Mouse (Mus musculus) kidney, embryonic 15.5 days (tissue): ENCODE results near the gene Atp5mpl. TPM values are rescaled to one million over a fixed set of nuclear protein-coding genes. Genes with fewer than 3 reads are reported as not detected.

ENCODE experiments used
- ATAC-seq: fragments of 200-750 bp; cut with Nextera tagmentation; replicated peaks from 2 replicates; pipeline ENCODE4 v1.8.0; 2017; ENCODE audit warnings: moderate TSS enrichment; ENCODE audit not compliant: low FRiP score
- H3K27ac ChIP-seq: fragments of 300-500 bp; sonication (generic); 2 replicates; pipeline ENCODE4 v1.5.1; 2015; ENCODE audit warnings: mild to moderate bottlenecking, inconsistent platforms
- H3K27me3 ChIP-seq: fragments of 300-500 bp; sonication (generic); 2 replicates; pipeline ENCODE4 v1.6.1; 2015; ENCODE audit warnings: inconsistent platforms
- H3K36me3 ChIP-seq: fragments of 300-500 bp; sonication (generic); 2 replicates; pipeline ENCODE4 v1.6.1; 2015; ENCODE audit warnings: inconsistent platforms
- H3K4me1 ChIP-seq: fragments of 300-500 bp; sonication (generic); 2 replicates; pipeline ENCODE4 v1.6.1; 2015; ENCODE audit warnings: inconsistent platforms
- H3K4me2 ChIP-seq: fragments of 300-500 bp; sonication (generic); 2 replicates; pipeline ENCODE4 v1.6.1; 2015; ENCODE audit warnings: moderate library complexity, mild to moderate bottlenecking, inconsistent platforms
- H3K4me3 ChIP-seq: fragments of 300-500 bp; sonication (generic); replicated peaks from 2 replicates; pipeline ENCODE4 v1.5.1; 2015; ENCODE audit warnings: mild to moderate bottlenecking, inconsistent platforms
- H3K9ac ChIP-seq: fragments of 300-500 bp; sonication (generic); 2 replicates; pipeline ENCODE4 v1.6.1; 2015; ENCODE audit warnings: mild to moderate bottlenecking, inconsistent platforms
- H3K9me3 ChIP-seq: fragments of 300-500 bp; sonication (generic); replicated peaks from 2 replicates; pipeline ENCODE4 v1.6.1; 2016; ENCODE audit warnings: inconsistent platforms
- WGBS: fragments of 180-500 bp; shearing (Covaris S2); methylation state at CpG from one replicate; pipeline ENCODE4 v1.1.7; 2015; ENCODE audit warnings: mixed read lengths; 5-methylcytosine and 5-hydroxymethylcytosine counted together
- polyA plus RNA-seq: library from polyadenylated mRNA; unstranded; fragments of >200 nt; fragmentation: Nextera tagmentation; extraction: Ambion mirVana; gene quantifications from 2 replicates; pipeline ENCODE4 v1.2.1, GENCODE M21; 2015

The Atp5mpl gene
- polyA plus RNA-seq, 1 experiment from 2014 or later = 785 TPM

DNA sequence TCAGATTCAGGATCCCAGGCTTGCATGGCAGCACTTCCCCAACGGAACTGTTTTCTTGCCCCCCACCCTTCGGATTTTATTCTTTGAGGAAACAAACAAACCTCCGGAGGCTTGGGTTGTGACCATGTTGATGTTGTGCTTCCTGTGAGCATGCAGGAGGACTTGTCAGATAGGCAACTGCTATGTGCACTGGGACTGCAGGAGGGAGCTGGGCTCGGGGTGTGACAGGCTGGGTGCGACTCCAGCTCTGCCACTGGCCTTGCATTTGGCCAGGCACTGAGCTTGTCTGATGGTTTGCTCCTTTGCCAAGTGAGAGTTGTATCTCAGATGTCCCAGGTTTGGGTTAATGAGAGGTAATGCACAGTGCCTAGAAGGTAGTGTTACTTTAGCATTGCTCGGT is 11.5 kb upstream of the Atp5mpl start:
- Histone ChIP-seq H3K4me2 (no peak overlapping the region), H3K9me3 (no peaks in the 10 kb centered on the region), H3K4me1 (no peaks in the 10 kb centered on the region), H3K36me3 (no peaks in the 10 kb centered on the region), H3K9ac (no peak overlapping the region), H3K27ac (no peak overlapping the region), H3K27me3 (peaks cover 8% of the 10 kb centered on the region), H3K4me3 (no peak overlapping the region)
- 75% methylated on average over 6 of the region's 6 CpGs for whole genome bisulfite sequencing
- ATAC-seq = no peak

DNA sequence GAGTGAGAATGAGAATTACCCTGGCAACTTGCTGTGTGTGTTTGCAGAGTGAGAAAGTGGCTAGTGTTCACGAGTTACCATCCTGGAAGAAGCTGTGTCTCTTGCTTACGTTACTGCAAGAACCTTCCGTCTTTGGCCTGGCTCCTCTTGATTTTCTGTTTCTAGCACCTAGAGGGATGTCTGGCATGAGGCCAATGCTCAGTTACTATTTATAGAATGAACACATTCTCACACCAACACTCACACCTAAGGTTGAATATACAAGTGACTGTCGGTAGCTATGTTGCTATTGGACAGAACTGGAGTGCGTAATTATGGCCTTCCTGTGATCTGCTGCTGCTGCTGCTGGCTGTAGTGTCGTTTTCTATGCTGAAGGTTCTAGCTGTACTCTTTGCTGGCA is 10.4 kb upstream of the Atp5mpl start:
- ATAC-seq = no peak
- Histone ChIP-seq H3K9ac (no peak overlapping the region), H3K4me1 (no peaks in the 10 kb centered on the region), H3K27ac (no peak overlapping the region), H3K4me2 (no peak overlapping the region), H3K36me3 (no peaks in the 10 kb centered on the region), H3K9me3 (no peaks in the 10 kb centered on the region), H3K4me3 (no peak overlapping the region), H3K27me3 (peaks cover 8% of the 10 kb centered on the region)
- 49% methylated on average over 6 of the region's 6 CpGs for WGBS

DNA sequence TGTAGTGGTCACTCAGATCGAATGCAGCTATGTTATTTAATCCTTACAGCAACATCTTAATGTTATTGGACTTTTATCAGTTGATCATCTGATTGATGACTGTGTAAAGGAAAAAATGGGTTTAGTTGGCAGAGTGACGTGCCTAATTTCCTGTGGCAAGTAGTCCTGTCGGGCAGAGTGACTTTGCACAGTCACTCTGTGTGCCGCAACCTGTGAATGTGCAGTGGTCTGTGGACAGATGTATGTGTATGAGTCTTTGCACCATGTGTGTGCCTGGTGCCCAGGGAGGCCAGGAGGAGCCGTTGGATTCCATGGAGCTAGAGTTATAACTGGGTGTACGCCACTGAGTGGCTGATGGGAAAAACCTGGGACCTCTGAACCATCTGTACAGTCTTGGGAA is 7.8 kb upstream of the Atp5mpl start:
- Histone ChIP-seq H3K36me3 (no peaks in the 10 kb centered on the region), H3K9ac (no peak overlapping the region), H3K4me3 (no peak overlapping the region), H3K27ac (no peak overlapping the region), H3K4me1 (no peaks in the 10 kb centered on the region), H3K27me3 (peaks cover 3% of the 10 kb centered on the region; the same call in 1 of the 2 replicates), H3K4me2 (no peak overlapping the region), H3K9me3 (no peaks in the 10 kb centered on the region)
- ATAC-seq = no peak
- WGBS = 63% methylated on average over 6 of the region's 6 CpGs

DNA sequence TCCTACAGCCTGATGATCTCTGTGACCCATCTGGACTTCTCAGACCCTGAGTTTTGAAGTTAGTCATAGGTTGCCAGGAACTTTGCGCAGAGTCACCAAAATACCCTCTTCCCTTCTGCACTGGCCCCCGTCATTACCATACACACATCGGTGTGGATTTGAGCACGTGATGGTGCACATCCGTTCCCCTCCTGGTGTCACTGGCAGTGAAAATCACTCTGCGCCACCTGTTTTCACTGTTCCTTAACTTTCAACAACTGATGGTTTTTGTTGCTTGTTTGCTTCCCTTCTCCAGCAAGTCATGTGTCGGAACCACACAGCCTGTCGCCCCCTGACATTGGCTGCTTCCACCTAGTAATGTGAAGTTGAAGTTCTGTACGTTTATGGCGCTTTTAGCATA is 5.7 kb upstream of the Atp5mpl start:
- H3K27ac ChIP-seq = no peak overlapping the region
- no peaks in the 10 kb centered on the region for H3K36me3 ChIP-seq
- no peaks in the 10 kb centered on the region for H3K9me3 ChIP-seq
- ATAC-seq = no peak
- no peak overlapping the region for H3K4me3 ChIP-seq
- no peaks in the 10 kb centered on the region for H3K4me1 ChIP-seq
- H3K4me2 ChIP-seq = no peak overlapping the region
- no peaks in the 10 kb centered on the region for H3K27me3 ChIP-seq
- WGBS = 91% methylated on average over 10 of the region's 10 CpGs
- no peak overlapping the region for H3K9ac ChIP-seq

DNA sequence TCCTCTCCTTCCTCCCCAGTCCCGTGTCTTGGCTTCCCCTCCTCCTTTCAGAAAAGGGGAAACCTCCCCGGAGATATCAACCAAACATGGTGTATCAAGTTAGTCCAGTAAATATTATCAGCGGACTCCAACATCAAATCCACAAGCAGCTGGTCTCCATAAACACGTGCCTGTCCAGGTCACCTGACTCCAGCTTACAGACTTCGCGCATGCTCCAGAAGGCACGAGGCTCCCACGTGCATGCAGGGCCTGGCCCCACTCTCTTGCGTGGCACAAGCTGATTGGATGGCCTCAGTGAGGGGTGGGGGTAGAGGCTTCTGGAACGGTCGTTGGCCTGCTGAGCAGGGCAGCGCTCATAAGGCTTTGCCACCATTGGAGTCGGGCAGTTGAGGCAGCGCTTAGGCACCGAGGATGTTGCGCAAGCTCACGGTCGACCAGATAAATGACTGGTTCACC is 4.5 kb upstream of the Atp5mpl start, which contains the start of gene Tdrd9:
Gene Tdrd9, plus strand, starts transcription at position 329 of the 456 bp plus-strand sequence.
- Histone ChIP-seq H3K36me3 (no peaks in the 10 kb centered on the region), H3K4me3 (no peak within 1 kb of the TSS), H3K9me3 (no peaks in the 10 kb centered on the region), H3K27ac (no peak within 1 kb of the TSS), H3K4me1 (peaks cover 3% of the 10 kb centered on the region; the same call in 1 of the 2 replicates), H3K9ac (no peak within 1 kb of the TSS), H3K4me2 (no peak within 1 kb of the TSS), H3K27me3 (no peaks in the 10 kb centered on the region)
- no peak for ATAC-seq
- 83% methylated on average over 18 of the region's 18 CpGs for WGBS

DNA sequence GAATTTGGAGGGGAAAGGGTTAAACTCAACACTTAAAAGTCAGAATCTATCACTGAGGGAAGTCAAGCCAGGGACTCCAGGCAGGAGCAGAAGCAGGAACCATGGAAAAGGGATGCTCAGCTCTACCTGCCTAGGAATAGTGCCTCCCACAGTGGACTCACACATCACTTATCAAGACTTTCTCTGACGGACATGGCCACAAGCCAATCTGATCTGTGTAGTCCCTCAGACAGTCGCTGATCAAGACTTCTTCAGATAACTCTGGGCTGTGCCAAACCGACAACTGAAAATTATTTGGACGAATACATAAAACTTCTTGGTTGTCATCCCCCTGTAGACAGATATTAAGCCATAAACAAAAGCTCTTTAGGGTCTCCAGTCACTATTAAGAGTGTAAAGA is 3.3 kb upstream of the Atp5mpl start:
- H3K27ac ChIP-seq = no peak overlapping the region
- no peaks in the 10 kb centered on the region for H3K36me3 ChIP-seq
- 74% methylated on average over 4 of the region's 4 CpGs for WGBS
- no peaks in the 10 kb centered on the region for H3K27me3 ChIP-seq
- H3K9me3 ChIP-seq = no peaks in the 10 kb centered on the region
- no peak overlapping the region for H3K9ac ChIP-seq
- peaks cover 12% of the 10 kb centered on the region for H3K4me1 ChIP-seq
- H3K4me2 ChIP-seq = no peak overlapping the region
- ATAC-seq = no peak
- no peak overlapping the region for H3K4me3 ChIP-seq

DNA sequence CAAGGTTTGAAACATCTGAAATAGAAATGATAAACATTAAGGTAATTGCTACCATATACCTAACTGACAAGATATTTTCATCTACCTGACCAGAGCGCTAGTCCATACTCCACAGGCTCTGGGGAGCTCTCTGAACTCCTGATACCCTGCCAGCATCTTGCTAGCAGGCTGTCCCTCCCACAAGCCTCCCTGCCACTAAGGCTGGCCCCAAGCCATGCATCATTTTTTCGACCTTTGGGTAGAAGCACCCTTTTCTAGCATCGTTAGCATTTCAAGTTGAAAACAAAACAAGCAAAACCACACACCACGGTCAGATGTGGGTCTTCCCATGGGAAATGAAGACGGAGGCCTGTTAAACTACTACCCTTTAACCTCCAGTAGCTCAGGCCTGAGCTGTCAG is 3.4 kb downstream of the Atp5mpl start:
- H3K4me3 ChIP-seq = no peak overlapping the region
- no peak overlapping the region for H3K27ac ChIP-seq
- H3K4me1 ChIP-seq = peaks cover 15% of the 10 kb centered on the region
- no peaks in the 10 kb centered on the region for H3K27me3 ChIP-seq
- ATAC-seq = no peak
- no peak overlapping the region for H3K9ac ChIP-seq
- H3K36me3 ChIP-seq = peaks cover 54% of the 10 kb centered on the region
- WGBS = 84% methylated on average over 5 of the region's 5 CpGs
- no peak overlapping the region for H3K4me2 ChIP-seq
- H3K9me3 ChIP-seq = peaks cover 4% of the 10 kb centered on the region; the same call in 1 of the 2 replicates

DNA sequence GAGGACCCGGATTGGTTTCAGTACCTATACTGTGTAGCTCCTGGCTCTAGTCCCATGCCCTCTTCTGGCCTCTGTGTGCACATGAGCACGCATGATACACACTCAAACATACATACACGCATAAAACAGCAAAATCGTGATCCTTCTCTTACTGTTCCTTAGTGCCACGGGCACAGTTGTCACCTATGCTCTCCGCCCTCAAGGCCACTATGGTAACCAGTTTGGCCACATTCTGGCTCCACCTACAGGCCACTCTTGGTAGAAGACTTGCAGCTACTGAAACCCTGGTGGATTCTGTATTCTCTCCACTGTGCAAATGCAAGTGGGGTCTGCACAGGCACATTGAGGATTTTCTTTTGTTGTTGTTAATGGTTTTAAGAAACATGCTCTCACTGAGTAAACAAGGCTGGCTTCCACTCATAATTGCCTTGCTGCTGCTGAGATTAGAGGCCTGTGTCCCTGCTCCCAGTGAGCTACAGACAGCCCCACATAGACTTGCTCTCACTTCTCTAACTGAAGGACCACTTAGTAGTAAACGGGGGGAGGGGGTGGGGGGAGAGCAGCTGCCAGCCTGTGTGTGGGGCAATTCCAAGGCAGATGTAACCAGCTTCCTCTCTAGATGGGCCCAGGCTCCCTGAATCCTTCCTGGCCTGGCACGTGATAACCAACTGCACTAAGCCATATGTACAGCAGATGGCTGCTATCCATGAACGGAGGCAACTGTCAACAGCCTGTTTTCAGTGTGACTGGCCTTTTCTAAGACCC is 8.5 kb downstream of the Atp5mpl start:
- no peaks in the 10 kb centered on the region for H3K4me1 ChIP-seq
- no peak overlapping the region for H3K9ac ChIP-seq
- peaks cover 42% of the 10 kb centered on the region for H3K36me3 ChIP-seq
- no peak overlapping the region for H3K4me3 ChIP-seq
- H3K4me2 ChIP-seq = no peak overlapping the region
- no peaks in the 10 kb centered on the region for H3K27me3 ChIP-seq
- peak; percentile 52; the same call in 1 of the 2 replicates for ATAC-seq
- H3K27ac ChIP-seq = no peak overlapping the region
- H3K9me3 ChIP-seq = peaks cover 4% of the 10 kb centered on the region; the same call in 1 of the 2 replicates
- 44% methylated on average over 9 of the region's 9 CpGs for WGBS

DNA sequence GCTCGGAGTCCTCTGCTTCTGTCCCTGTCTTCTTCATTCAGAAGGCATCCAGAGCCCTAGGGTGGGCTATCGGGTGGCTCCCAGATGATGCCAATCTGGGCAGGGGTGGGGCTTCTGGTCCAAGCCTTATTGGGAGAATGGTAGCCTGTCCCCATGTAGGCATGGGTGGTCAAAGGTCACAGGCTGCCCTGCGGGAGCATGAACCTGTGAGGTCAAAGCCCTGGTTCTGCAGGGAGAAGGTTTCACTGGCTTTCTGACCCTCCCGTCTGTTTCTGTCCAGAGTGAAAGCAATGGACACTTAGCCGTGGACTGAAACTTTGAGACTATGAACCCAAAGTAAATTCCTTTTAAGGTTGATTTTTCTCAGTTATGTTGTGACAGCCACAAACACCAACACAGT is 10.6 kb downstream of the Atp5mpl start:
- WGBS = 68% methylated on average over 5 of the region's 5 CpGs
- peaks cover 4% of the 10 kb centered on the region; the same call in 1 of the 2 replicates for H3K9me3 ChIP-seq
- H3K4me1 ChIP-seq = peaks cover 14% of the 10 kb centered on the region
- H3K27ac ChIP-seq = no peak overlapping the region
- H3K9ac ChIP-seq = no peak overlapping the region
- H3K36me3 ChIP-seq = peaks cover 21% of the 10 kb centered on the region
- H3K4me3 ChIP-seq = no peak overlapping the region
- H3K27me3 ChIP-seq = no peaks in the 10 kb centered on the region
- ATAC-seq = no peak
- no peak overlapping the region for H3K4me2 ChIP-seq

DNA sequence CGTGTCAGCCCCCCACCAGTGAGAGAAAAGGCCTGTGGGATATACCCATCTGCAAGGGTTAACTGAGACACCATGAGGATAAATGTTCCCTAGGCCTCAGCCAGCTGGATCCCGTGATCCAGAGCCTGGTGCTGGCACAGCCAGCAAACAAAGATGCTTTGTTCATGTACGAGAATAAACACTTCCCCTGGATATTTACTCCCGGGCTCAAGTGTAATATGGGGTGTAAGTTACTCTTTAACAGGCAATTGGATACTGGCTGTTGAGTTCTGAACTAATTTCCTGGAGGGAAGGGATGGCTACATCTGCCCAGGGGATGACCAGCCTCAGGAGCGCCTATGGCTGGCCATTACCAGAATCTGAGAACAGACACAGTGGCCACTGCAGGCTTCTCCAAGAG is 15.1 kb downstream of the Atp5mpl start:
- peak; percentile 74 for ATAC-seq

DNA sequence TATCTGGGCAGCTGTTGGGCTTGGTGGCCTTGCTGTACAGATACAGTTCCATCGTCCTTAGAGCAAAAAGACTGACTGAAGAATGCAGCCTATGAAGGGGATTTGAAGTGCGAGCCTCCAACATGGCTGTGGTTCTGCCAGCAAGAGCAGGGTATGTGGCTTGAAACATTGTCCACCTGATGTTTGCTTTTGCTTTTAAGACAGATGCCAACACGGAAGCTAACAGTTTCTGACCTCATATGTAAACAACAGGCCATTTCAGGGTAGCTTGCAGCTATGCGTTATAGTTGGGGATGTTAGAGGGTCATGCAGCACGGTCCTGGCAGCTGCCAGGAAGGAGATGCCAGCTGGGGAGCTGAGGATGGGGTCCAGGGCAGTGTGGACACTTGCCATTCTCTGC is 16.3 kb downstream of the Atp5mpl start:
- Histone ChIP-seq H3K27ac (no peak overlapping the region), H3K9me3 (no peaks in the 10 kb centered on the region), H3K4me2 (no peak overlapping the region), H3K4me1 (peaks cover 25% of the 10 kb centered on the region), H3K9ac (no peak overlapping the region), H3K27me3 (no peaks in the 10 kb centered on the region), H3K36me3 (no peaks in the 10 kb centered on the region), H3K4me3 (no peak overlapping the region)
- no peak for ATAC-seq
- 77% methylated on average over 5 of the region's 5 CpGs for WGBS

More for the DNA sequence above, 15.1 kb downstream of the Atp5mpl start:
- H3K4me3 ChIP-seq = no peak overlapping the region
- H3K4me1 ChIP-seq = peaks cover 17% of the 10 kb centered on the region
- H3K36me3 ChIP-seq = no peaks in the 10 kb centered on the region
- no peak overlapping the region for H3K4me2 ChIP-seq
- 35% methylated on average over 5 of the region's 5 CpGs for WGBS
- H3K9ac ChIP-seq = no peak overlapping the region
- H3K27ac ChIP-seq = peak overlapping the region; percentile 48; the same call in 1 of the 2 replicates
- H3K27me3 ChIP-seq = no peaks in the 10 kb centered on the region
- H3K9me3 ChIP-seq = no peaks in the 10 kb centered on the region

DNA sequence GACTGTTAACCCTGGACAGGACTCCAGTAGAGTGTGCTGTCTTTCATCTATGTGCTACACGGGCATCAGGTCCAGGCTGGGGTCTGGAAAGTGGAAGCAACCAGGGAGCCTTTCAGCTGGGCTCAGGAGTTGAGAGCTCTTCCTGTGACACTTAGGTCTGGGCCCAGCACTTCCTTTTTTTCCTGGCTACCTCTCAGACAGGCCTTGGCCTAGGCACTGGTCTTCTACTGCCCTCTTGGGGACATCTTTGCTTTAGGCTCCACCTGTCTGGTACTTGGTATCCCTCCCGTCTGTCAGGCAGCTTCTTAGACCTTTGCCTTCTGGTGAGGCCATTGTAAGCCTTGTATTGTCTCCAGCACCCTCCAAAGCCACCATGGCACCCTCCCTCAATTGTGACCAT is 20.1 kb downstream of the Atp5mpl start:
- 0 out of 2 replicates have a peak, but pooled peaks have one; percentile 22 for ATAC-seq
- Histone ChIP-seq H3K9ac (no peak overlapping the region), H3K27ac (peak overlapping the region; percentile 82), H3K4me2 (no peak overlapping the region), H3K4me1 (peaks cover 41% of the 10 kb centered on the region), H3K4me3 (no peak overlapping the region), H3K36me3 (no peaks in the 10 kb centered on the region), H3K9me3 (no peaks in the 10 kb centered on the region), H3K27me3 (no peaks in the 10 kb centered on the region)
- WGBS = 44% methylated on average over 2 of the region's 2 CpGs
